Mouse (Mus musculus): ENCODE results near the gene Gm49373.

- no peak for TF ChIP-seq CTCF (conservative IDR thresholded peaks at IDR 0.05; ENCODE audit: low read length)
- no peak for TF ChIP-seq NANOG (IDR thresholded peaks at IDR 0.05; ENCODE audit: borderline replicate concordance, low read length)
- TF ChIP-seq POU5F1 (IDR thresholded peaks at IDR 0.05; ENCODE audit: borderline replicate concordance, low read length): no peak
Measured at GRCm38 (mm10) chr9:21037481-21037891, 35.4 kb downstream of the Gm49373 start.
